Mouse (Mus musculus): ENCODE results near the gene Vamp2.

- no peak for TF ChIP-seq CTCF (IDR thresholded peaks at IDR 0.05; ENCODE audit: borderline replicate concordance, insufficient read depth, low read length)
- TF ChIP-seq POLR2A (IDR thresholded peaks at IDR 0.05; ENCODE audit: low read depth, low read length) = no peak; the same call in 1 of the 2 replicates
Observed at GRCm38 (mm10) chr11:69063413-69064201, 24.7 kb upstream of the Vamp2 start.

All from embryonic fibroblast, embryonic 13.5 days (primary cell).